Mouse (Mus musculus): ENCODE data around the gene Foxo4. TPM values are rescaled to one million over a fixed set of nuclear protein-coding genes. Genes with fewer than 3 reads are reported as not detected.

Foxo4 gene
- polyA plus RNA-seq, 1 experiment from 2014 or later, result 2.6 TPM

DNA sequence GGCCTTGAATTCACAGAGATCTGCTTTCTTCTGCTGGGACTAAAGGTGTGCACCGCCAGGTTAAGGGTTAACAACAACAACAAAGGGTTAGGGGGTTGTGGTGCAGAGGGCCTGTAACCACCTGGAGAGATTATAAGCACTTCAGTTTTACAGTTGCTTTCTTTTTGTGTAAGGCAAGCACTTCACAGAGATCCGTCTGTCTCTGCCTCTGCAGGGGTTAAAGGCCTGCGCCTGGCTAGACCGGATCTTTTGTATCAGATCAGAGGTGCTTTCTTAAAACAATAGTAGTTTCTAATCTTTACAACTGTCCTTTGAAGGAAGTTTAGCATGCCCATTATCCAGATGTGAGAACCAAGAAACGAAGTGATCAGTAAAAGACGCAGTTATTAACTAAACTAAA is 19.1 kb downstream of the Foxo4 start:
- Histone ChIP-seq H3K4me1 (peaks cover 7% of the 10 kb centered on the region; the same call in 1 of the 2 replicates), H3K9me3 (no peaks in the 10 kb centered on the region), H3K27me3 (ENCODE audit: insufficient read depth, poor library complexity, severe bottlenecking) (peaks cover 17% of the 10 kb centered on the region; the same call in 1 of the 2 replicates), H3K27ac (peak overlapping the region; percentile 84), H3K36me3 (peaks cover 23% of the 10 kb centered on the region), H3K4me3 (peak overlapping the region; percentile 58)
- WGBS, result 23% methylated on average over 6 of the region's 6 CpGs
- DNase-seq (ENCODE audit: low spot score), result no peak

DNA sequence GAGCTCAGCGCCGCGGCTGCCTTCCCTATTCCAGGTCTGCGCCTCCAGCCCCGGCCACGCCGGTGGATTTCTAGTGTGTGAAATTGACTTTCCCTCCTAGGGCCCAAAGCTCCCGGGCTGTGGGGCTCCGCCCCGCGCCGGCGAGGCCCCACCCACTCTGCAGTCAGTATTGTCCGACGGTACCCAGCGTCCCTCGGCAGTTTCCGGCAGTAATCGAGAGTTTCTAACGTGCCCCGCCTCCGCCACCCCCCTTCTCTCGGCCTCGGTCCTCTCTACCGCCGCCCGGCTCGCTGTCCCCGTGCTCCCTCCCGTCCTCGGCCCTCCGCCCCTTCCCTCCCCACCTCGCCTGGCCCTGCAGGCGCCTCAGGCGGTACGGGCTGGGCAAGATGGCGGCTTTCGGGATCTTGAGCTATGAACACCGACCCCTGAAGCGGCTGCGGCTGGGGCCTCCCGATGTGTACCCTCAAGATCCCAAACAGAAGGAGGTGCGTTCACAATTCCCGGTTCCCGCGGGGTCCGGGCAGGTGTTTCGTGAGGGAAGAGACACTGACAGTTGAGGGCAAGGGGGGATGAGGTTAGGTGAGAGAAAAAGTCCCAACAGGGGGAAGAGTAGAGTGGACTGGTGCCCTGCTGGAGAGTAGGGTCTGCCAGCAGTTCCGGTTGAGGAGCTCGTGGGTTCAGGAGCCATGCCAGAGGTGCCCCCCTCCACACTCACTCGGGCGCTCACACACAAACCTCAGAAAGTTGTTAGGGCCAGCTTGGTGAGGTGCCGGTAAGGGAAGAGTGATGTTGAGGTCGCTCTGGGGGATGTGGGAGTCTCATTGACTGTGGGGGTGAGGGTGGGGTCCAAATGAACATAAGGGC is 19.8 kb downstream of the Foxo4 start, which contains the start of gene Med12:
Med12 (plus strand) TSS at position 156 of the 864 bp plus-strand sequence.
- H3K27ac ChIP-seq, result peak within 1 kb of the TSS; percentile 84
- peaks cover 4% of the 10 kb centered on the region; the same call in 1 of the 2 replicates for H3K4me1 ChIP-seq
- DNase-seq (ENCODE audit: low spot score), result peak; percentile 95
- peak within 1 kb of the TSS; percentile 58 for H3K4me3 ChIP-seq
- peaks cover 30% of the 10 kb centered on the region for H3K36me3 ChIP-seq
- WGBS, result 16% methylated on average over 54 of the region's 54 CpGs
- H3K27me3 ChIP-seq (ENCODE audit: insufficient read depth, poor library complexity, severe bottlenecking), result peaks cover 17% of the 10 kb centered on the region; the same call in 1 of the 2 replicates
- no peaks in the 10 kb centered on the region for H3K9me3 ChIP-seq

DNA sequence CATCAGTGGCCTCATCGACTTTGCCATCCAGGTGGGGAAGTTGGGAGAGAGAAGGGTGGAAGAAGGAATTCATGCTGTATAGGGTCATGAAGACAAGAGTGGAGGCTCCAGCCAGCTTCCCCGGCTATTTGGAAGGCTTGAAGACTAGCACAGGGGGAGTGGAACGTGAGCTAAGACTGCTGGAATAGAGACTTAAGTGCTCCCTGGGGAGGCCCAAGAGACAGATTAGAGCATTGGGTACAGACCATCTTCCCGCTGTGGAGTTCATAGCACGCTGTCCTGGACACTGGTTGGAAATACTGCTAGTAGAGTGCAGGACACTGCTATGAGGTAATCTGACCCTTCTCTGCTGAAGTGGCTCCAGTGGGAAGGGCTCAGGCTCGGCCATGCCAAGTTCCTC is 28.5 kb downstream of the Foxo4 start:
- Histone ChIP-seq H3K9me3 (no peaks in the 10 kb centered on the region), H3K27me3 (ENCODE audit: insufficient read depth, poor library complexity, severe bottlenecking) (no peaks in the 10 kb centered on the region), H3K27ac (no peak overlapping the region), H3K4me1 (no peaks in the 10 kb centered on the region), H3K36me3 (peaks cover 97% of the 10 kb centered on the region), H3K4me3 (no peak overlapping the region)
- no peak for DNase-seq (ENCODE audit: low spot score)
- 79% methylated on average over 6 of the region's 6 CpGs for WGBS

DNA sequence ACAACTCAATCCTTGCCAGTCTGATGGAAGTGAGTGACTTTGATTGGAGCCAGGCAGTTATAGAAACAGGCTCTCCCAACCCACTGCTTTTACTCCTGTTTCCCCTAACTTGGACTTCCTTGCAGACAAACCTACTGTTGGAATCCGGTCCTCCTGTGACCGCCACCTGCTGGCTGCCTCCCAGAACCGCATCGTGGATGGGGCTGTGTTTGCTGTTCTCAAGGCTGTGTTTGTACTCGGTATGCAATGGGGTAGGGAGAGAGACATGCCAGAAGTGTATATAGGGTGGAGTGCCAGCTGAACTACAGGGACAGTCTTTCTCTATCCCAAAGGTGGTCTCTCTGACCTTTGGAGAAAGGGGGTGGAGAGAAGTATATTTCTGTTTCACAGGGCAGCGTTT is 31.2 kb downstream of the Foxo4 start:
- Histone ChIP-seq H3K9me3 (no peaks in the 10 kb centered on the region), H3K27ac (no peak overlapping the region), H3K4me3 (no peak overlapping the region), H3K27me3 (ENCODE audit: insufficient read depth, poor library complexity, severe bottlenecking) (peaks cover 5% of the 10 kb centered on the region; the same call in 1 of the 2 replicates), H3K36me3 (peaks cover 98% of the 10 kb centered on the region), H3K4me1 (no peaks in the 10 kb centered on the region)
- DNase-seq (ENCODE audit: low spot score), result no peak
- WGBS, result 24% methylated on average over 6 of the region's 6 CpGs

DNA sequence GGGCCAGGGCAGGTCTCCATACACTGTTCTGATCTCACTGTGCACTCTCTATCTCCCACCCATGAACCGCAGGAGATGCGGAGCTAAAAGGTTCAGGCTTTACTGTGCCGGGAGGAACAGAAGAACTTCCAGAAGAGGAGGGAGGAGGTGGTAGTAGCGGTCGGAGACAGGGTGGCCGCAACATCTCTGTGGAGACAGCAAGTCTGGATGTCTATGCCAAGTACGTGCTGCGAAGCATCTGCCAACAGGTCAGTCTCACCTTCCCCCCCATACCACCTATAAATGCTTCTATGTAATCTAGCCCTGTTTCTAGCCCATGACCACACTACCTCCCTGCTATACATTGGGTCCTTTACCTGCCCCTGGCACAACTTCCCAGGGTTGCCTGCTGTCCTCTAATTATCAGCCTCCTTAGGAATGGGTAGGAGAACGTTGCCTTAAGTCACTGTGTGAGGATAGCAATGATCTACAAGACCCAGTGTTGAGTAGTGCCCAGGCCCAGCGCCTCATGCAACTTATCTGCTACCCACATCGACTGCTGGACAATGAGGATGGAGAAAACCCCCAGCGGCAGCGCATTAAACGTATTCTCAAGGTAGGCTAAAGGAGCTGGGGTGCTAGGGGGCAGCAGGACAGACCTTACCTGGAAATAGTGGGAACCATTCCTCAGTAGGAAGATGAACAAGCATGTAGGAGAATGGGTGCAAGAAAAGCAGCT is 31.8 kb downstream of the Foxo4 start:
- Histone ChIP-seq H3K27ac (no peak overlapping the region), H3K9me3 (no peaks in the 10 kb centered on the region), H3K4me1 (no peaks in the 10 kb centered on the region), H3K4me3 (no peak overlapping the region), H3K36me3 (peaks cover 97% of the 10 kb centered on the region), H3K27me3 (ENCODE audit: insufficient read depth, poor library complexity, severe bottlenecking) (peaks cover 5% of the 10 kb centered on the region; the same call in 1 of the 2 replicates)
- 88% methylated on average over 14 of the region's 14 CpGs for WGBS
- no peak for DNase-seq (ENCODE audit: low spot score)

DNA sequence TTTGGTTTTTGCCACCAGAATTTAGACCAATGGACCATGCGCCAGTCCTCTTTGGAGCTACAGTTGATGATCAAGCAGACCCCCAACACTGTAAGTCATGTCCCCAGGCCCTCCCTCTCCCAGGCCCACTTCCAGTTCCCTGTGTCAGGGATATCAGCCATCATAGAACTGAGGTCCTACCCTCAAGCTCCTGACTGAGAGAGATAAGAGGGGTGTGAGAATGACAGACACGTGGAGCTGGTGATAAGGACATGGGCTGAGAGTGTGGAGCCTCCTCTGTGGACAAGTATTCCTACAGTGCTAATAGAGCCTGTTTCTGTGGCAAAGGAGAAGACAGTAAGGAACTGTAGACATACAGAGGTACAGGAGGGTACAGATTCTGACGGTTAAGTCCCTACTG is 33.2 kb downstream of the Foxo4 start:
- peaks cover 94% of the 10 kb centered on the region for H3K36me3 ChIP-seq
- peak; percentile 78 for DNase-seq (ENCODE audit: low spot score)
- no peak overlapping the region for H3K4me3 ChIP-seq
- 55% methylated on average over 3 of the region's 3 CpGs for WGBS
- H3K27me3 ChIP-seq (ENCODE audit: insufficient read depth, poor library complexity, severe bottlenecking), result peaks cover 7% of the 10 kb centered on the region; the same call in 1 of the 2 replicates
- no peaks in the 10 kb centered on the region for H3K4me1 ChIP-seq
- H3K9me3 ChIP-seq, result no peaks in the 10 kb centered on the region
- H3K27ac ChIP-seq, result no peak overlapping the region

DNA sequence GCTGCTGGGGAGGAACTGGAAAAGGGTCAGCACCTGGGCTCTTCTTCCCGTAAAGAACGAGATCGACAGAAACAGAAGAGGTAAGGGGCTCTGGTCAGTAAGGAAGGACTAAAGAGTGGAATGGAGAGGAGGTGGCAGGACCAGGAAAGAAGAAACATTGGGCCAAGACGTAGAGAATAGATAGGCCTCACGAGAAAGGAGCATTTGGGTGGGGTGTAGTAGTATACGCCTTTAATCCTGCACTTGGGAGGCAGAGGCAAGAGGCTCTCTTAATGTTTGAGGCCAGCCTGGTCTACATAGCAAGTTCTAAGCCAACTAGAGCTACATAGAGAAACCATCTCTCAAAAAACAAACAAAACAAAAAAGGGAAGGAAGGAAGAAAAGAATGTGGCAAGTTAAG is 34.1 kb downstream of the Foxo4 start:
- H3K9me3 ChIP-seq, result no peaks in the 10 kb centered on the region
- no peaks in the 10 kb centered on the region for H3K4me1 ChIP-seq
- peaks cover 94% of the 10 kb centered on the region for H3K36me3 ChIP-seq
- H3K27me3 ChIP-seq (ENCODE audit: insufficient read depth, poor library complexity, severe bottlenecking), result peaks cover 16% of the 10 kb centered on the region; the same call in 1 of the 2 replicates
- H3K27ac ChIP-seq, result no peak overlapping the region
- no peak overlapping the region for H3K4me3 ChIP-seq
- no peak for DNase-seq (ENCODE audit: low spot score)
- 80% methylated on average over 6 of the region's 6 CpGs for WGBS

DNA sequence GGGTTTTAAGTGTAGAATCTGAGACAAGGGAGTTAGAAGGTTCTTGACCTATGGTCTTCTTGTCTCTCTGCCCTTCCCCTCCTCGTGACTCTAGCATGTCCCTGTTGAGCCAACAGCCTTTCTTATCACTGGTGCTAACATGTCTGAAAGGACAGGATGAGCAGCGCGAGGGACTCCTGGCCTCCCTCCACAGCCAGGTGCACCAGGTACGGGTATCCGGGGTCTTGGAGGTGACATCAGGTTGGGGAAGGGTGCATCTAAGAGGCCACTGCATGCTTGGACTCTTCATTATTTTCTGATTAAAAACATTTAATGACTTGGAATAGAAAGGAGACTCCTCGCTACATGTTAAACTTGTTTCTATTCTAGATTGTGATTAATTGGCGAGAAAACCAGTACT is 34.7 kb downstream of the Foxo4 start:
- Histone ChIP-seq H3K27ac (no peak overlapping the region), H3K27me3 (ENCODE audit: insufficient read depth, poor library complexity, severe bottlenecking) (peaks cover 17% of the 10 kb centered on the region; the same call in 1 of the 2 replicates), H3K4me3 (no peak overlapping the region), H3K4me1 (no peaks in the 10 kb centered on the region), H3K9me3 (no peaks in the 10 kb centered on the region), H3K36me3 (peaks cover 94% of the 10 kb centered on the region)
- WGBS, result 85% methylated on average over 7 of the region's 7 CpGs
- DNase-seq (ENCODE audit: low spot score), result no peak

DNA sequence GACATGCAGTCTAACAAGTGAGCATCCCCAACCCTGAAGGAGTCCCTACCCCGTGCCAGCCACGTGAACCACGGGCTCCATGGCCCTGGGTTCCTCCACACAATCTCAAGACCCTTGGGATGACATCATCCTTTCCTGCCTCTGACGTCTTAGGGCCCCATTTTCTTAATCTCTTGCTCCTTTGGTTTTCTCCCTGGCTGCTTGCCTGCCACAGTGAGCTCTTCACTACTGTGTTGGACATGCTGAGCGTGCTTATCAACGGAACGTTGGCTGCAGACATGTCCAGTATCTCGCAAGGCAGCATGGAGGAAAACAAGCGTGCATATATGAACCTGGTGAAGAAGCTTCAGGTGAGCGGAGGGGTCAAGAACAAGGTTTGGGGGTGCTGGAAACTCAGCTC is 35.8 kb downstream of the Foxo4 start:
- Histone ChIP-seq H3K36me3 (peaks cover 89% of the 10 kb centered on the region), H3K27ac (no peak overlapping the region), H3K4me1 (no peaks in the 10 kb centered on the region), H3K27me3 (ENCODE audit: insufficient read depth, poor library complexity, severe bottlenecking) (peaks cover 17% of the 10 kb centered on the region; the same call in 1 of the 2 replicates), H3K9me3 (no peaks in the 10 kb centered on the region), H3K4me3 (no peak overlapping the region)
- WGBS, result 78% methylated on average over 10 of the region's 10 CpGs
- DNase-seq (ENCODE audit: low spot score), result no peak

DNA sequence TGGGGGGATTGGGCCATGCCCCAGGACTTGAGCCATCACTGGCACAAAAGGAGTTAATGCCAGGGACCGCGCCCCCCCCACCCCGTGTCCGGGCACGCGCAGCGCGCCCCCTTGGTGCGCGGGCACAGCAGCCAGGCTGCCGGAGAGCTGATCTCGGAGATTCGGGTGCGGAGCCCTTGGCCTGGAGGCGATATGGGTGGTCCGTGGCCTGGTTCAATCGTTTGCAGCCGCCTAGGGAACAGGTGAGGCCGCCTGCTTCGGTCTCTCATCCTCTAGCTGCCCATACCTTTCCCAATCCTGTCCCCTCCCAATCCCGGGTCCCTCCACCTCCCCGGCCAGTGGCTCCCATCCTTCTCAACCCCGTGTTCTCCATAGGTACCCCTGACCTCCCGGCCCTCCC is 44.7 kb downstream of the Foxo4 start, which contains the start of gene Nlgn3:
Nlgn3 (plus strand) TSS at position 114 of the 400 bp plus-strand sequence.
- Histone ChIP-seq H3K27ac (peak within 1 kb of the TSS; percentile 29; the same call in 1 of the 2 replicates), H3K9me3 (no peaks in the 10 kb centered on the region), H3K4me3 (peak within 1 kb of the TSS; percentile 50), H3K27me3 (ENCODE audit: insufficient read depth, poor library complexity, severe bottlenecking) (peaks cover 40% of the 10 kb centered on the region), H3K36me3 (peaks cover 34% of the 10 kb centered on the region), H3K4me1 (peaks cover 18% of the 10 kb centered on the region)
- no peak for DNase-seq (ENCODE audit: low spot score)
- WGBS, result 33% methylated on average over 23 of the region's 24 CpGs

DNA sequence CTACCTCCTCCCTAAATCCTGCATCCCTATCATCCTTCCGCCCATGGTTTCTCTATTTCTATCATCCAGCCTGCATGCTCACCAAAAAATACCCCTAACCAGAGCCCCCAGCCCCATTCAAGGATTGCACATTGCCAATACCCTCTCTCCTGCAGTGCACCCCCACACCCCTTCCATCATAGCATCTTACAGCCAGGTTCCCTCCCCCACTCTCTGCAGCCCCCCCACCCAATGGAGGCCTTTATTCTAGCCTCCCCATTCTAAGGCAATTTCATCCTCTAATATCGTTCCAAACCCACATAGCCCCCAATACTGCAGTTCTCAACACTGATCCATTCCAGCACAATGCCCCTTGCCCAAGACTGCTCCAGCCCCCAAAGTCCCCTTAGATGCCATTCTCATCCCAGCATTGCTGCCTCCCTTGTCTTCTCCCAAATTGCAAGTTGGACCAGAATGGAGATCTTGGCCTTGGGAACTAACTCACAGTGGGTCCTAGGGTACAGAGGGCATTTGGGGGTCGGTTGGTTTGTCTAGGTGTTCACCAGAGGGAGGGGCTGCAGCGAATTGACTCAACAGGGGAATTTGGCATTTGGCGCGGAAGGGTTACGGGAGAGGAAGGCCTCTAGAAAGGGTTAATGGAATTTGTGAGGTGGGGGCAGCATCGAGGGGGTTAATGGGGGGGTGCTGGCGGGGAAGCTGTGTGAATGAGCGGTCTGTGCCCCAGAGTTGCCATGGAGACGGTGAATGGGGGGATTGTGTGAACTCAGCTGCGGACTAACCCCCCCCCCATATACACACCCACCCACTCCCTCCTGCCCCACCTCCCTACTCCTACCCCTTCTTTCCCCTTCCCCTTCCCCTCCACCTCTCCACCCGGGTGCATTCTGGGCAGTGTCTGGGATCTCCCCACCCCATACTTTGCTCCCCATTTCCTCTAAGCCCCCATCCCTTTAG is 45.4 kb downstream of the Foxo4 start:
- Histone ChIP-seq H3K27ac (peak overlapping the region; percentile 29; the same call in 1 of the 2 replicates), H3K4me3 (peak overlapping the region; percentile 50), H3K4me1 (peaks cover 18% of the 10 kb centered on the region), H3K9me3 (no peaks in the 10 kb centered on the region), H3K27me3 (ENCODE audit: insufficient read depth, poor library complexity, severe bottlenecking) (peaks cover 40% of the 10 kb centered on the region), H3K36me3 (peaks cover 30% of the 10 kb centered on the region)
- 26% methylated on average over 12 of the region's 13 CpGs for WGBS
- no peak for DNase-seq (ENCODE audit: low spot score)

DNA sequence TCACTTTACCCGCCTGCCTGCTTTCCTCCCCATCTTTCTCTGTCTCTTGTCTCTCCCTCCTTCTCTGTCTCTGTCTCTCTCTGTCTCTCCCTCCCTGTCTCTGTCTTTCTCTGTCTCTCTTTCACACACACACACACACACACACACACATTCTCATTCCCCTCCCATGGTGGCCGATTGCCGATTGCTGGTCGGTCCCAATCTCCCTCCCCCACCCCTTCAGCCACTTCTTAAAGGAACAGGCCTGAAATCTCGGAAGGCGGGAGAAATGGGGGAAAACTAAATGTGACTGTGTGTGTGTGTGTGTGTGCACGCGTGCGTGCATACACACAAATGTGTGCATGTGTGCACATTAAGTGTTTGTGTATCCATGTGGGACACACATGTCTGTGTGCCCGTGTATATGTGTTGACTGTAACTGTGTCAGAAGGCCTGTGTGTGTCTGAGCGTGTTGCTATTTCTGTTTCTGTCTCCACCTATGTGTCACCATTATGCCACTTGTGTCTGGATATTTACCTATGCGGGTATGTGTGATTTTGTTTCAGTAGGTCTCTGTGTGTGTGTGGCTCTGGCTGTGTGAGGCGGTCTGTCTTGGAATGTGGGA is 46.2 kb downstream of the Foxo4 start:
- peaks cover 18% of the 10 kb centered on the region for H3K4me1 ChIP-seq
- 32% methylated on average over 13 of the region's 13 CpGs for WGBS
- peak overlapping the region; percentile 50 for H3K4me3 ChIP-seq
- H3K27me3 ChIP-seq (ENCODE audit: insufficient read depth, poor library complexity, severe bottlenecking), result peaks cover 46% of the 10 kb centered on the region
- H3K36me3 ChIP-seq, result peaks cover 24% of the 10 kb centered on the region
- H3K9me3 ChIP-seq, result no peaks in the 10 kb centered on the region
- peak overlapping the region; percentile 10; the same call in 1 of the 2 replicates for H3K27ac ChIP-seq
- no peak for DNase-seq (ENCODE audit: low spot score)
